Mouse (Mus musculus) olfactory bulb, adult 2 months (tissue): ENCODE measurements around the gene Phf10. TPM values are rescaled to one million over a fixed set of nuclear protein-coding genes. Genes with fewer than 3 reads are reported as not detected.
"Not testable (repeated sequence)": the region's sequence is repeated elsewhere in the genome, so short reads cannot be mapped to it uniquely, and the experiment has no call there.

ENCODE experiments used
- H3K27ac ChIP-seq: fragments of 200-500 bp; 2 replicates; pipeline ENCODE4 v1.5.1; 2012; ENCODE audit warnings: low read depth, low read length; ENCODE audit not compliant: insufficient read depth
- H3K4me1 ChIP-seq: fragments of 200-500 bp; 2 replicates; pipeline ENCODE4 v1.6.1; 2012; ENCODE audit warnings: low read length; ENCODE audit not compliant: control insufficient read depth, insufficient read depth
- H3K4me3 ChIP-seq: fragments of 200-500 bp; 2 replicates; pipeline ENCODE4 v1.5.1; 2012; ENCODE audit warnings: mild to moderate bottlenecking, low read depth, low read length, moderate library complexity; ENCODE audit not compliant: insufficient read depth
- CTCF ChIP-seq: fragments of 200-500 bp; IDR thresholded peaks from 2 replicates; pipeline ENCODE4 v1.5.1; 2012; ENCODE audit warnings: low read depth, mild to moderate bottlenecking, low read length, moderate library complexity; ENCODE audit not compliant: insufficient read depth
- POLR2A ChIP-seq: fragments of 200-500 bp; IDR thresholded peaks from 2 replicates; pipeline ENCODE4 v1.6.1; 2012; ENCODE audit warnings: mild to moderate bottlenecking, low read depth, low read length, moderate library complexity; ENCODE audit not compliant: insufficient read depth
- WGBS: fragments of 180-500 bp; shearing (Covaris S2); methylation state at CpG from one replicate; pipeline ENCODE4 v1.1.7; 2018; 5-methylcytosine and 5-hydroxymethylcytosine counted together
- polyA plus RNA-seq: library from polyadenylated mRNA; stranded (reverse); fragments of >200 nt; gene quantifications from 2 replicates; pipeline ENCODE4 v1.2.4, GENCODE M21; 2012; ENCODE audit warnings: low replicate concordance; ENCODE audit not compliant: missing spikeins, insufficient read depth, insufficient read length

The Phf10 gene
- polyA plus RNA-seq, 1 experiment: not detected

DNA sequence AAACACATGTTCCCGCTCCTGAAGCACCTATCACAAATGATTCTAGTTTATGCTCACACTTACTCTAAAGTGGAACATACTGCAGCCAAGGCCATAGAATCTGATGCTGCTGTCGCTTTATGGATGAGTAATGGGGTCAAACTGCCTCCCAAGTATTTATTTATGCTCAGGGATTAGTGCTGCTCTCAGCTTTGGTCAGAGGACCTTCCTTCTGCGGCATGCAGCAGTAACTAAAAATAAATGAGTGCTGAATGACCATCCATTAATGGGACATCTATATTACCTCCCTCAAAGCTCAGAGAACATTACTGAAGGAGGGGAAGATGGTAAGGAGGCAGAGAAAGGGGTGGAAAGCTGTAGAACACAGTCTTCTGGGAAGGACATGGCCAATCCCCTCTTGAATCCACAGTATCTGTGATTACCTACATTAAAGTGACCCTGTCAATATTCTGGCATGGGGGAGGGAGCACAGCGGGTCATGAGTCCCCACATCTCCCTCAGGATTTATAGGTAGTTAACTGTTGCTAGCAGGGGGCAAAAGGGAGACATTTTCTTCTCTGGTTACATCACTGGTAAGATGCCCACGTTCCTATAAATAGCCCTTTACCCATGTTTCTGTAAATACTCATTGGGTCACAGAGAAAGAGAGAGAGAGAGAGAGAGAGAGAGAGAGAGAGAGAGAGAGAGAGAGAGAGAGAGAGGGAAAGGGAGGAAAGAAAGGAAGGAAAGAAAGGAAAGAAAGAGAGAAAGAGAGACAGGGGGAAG lies 25.1 kb downstream of the Phf10 start:
- WGBS: 72% methylated on average over 5 of the region's 5 CpGs
- H3K4me3 ChIP-seq: no peak overlapping the region
- H3K4me1 ChIP-seq: no peaks in the 10 kb centered on the region
- TF ChIP-seq CTCF: no peak
- TF ChIP-seq POLR2A: no peak
- H3K27ac ChIP-seq: no peak overlapping the region

DNA sequence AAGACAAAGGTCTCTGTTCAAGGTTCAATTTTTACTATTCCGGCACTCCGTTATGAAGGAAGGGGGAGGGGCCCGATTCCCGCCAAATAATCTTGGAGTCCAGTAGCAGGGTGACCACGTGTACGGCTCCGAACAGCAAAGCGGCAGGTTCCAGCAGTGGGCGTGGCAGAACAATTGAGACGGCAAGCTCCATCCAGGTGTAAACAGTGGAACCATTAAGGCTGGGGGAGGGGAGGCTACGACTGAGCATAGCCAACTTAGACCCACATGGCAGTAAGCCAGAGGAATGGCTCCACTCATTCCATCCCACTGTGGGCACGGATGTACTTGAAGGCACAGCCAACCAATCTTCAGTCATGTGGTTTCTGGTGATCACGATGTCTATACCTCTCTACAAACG lies 25.8 kb downstream of the Phf10 start:
- 77% methylated on average over 14 of the region's 14 CpGs for WGBS
- not testable (repeated sequence) for H3K27ac ChIP-seq, H3K4me3 ChIP-seq, H3K4me1 ChIP-seq

DNA sequence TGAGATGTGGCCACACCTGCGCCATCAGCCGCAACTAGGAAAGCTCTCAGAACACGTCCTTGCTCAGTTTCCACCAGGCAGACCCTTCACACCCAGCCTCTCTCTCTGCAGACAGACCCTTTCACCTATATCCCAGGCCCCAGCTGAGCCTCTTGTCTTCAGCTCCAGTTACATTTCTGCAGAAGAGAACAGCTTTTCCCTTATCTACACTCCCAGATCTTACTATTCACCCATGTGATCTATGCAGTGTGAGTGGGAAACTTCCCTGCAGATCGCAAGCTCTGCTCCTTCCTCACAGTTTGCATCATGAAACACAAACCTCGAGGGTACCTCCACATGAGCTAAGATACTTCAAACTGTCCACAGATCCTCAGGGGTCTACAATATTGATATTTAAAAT lies 29.6 kb downstream of the Phf10 start:
- Histone ChIP-seq H3K4me1 (no peaks in the 10 kb centered on the region), H3K4me3 (no peak overlapping the region), H3K27ac (no peak overlapping the region)
- TF ChIP-seq CTCF (no peak), POLR2A (no peak)
- WGBS: 83% methylated on average over 5 of the region's 5 CpGs

DNA sequence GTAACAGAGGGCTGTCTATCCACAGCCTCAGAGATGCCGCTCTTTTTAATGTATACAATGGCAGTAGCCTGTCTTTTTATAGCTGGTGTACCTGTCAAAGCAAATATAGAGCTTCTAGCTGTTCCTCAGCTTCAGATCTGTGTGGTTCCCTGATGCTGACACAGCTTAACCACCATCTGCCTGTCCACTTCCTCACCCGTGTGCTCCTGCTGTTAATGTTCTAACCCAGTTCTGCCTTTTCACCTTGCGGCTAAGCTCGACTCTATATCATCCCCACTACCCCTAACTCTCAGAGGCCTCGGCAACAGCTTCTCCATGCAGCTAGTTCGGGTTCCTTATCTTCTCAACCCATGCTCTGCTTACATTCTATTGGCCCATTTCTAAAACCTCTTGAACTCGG lies 30.4 kb downstream of the Phf10 start:
- Histone ChIP-seq H3K4me3 (no peak overlapping the region), H3K27ac (no peak overlapping the region), H3K4me1 (no peaks in the 10 kb centered on the region)
- WGBS: 88% methylated on average over 7 of the region's 7 CpGs
- TF ChIP-seq POLR2A: no peak
- TF ChIP-seq CTCF: no peak

DNA sequence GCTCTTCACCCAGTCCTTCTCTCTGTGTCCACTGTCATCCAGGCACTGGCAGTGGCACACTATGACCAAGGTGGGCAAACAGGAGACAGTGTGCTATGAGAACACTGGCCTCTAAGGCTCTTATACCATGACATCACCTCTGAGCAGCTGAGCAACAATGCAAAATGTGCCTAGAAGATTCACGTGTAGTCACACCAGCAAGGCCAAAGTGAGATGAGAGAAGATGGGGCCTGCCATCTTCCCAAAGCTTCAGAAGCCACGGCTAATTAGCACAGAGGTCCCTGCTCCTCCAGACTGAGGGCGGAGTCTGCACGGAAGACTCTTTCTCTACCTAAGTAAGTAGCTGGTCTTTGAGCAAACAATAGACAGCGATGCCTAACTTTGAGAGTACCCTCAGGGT lies 32.4 kb downstream of the Phf10 start:
- 70% methylated on average over 5 of the region's 5 CpGs for WGBS
- Histone ChIP-seq H3K4me3 (no peak overlapping the region), H3K4me1 (no peaks in the 10 kb centered on the region), H3K27ac (no peak overlapping the region)
- TF ChIP-seq POLR2A (no peak), CTCF (no peak)

DNA sequence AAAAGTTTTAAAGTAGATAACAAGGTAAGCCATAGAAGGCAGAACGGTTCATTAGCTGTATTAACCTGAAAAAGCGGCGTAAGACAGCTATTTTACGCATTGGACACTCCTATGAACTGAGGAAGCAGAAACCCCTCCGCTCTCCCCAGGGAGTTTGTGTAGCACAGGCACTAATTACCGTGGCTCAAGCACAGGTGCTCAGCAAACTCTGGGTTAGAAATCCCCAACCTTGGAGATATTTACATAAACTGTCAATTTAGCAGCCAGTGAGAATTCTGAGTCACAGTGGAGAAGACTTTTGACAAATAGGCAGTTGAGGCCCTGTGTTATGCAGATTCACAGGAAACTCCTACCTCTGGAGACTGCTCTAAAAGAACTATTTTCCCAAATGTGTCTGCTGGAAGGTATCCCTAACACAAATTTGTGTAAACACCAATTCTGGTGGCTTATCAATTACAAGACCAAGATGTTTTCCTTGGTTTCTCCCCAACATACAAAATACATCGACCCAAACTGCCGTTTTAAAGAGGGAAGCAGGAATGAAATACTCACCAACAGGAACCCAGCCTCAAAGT lies 33.3 kb downstream of the Phf10 start:
- no peak overlapping the region for H3K4me3 ChIP-seq
- no peak overlapping the region for H3K27ac ChIP-seq
- TF ChIP-seq CTCF: no peak
- TF ChIP-seq POLR2A: no peak
- WGBS: 79% methylated on average over 8 of the region's 8 CpGs
- no peaks in the 10 kb centered on the region for H3K4me1 ChIP-seq

DNA sequence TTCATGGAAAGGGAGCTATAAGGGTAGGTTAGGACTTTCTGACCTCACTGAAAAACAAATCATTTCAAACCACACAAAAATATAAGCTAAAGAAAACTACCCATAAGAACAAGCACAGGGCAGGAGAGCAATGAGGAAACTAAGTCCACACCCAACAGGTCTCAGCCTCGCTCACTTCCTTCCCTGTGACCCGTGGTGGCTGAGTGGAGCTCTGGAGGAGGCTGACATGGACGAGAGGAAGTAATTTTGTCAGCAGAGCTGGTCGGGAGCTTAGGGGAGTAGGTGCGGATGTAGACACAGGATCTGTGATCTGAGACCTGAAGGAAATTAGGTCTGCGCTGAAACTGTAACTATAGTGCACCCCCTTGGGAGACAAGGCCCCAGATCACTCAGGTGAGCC lies 39.5 kb downstream of the Phf10 start:
- no peaks in the 10 kb centered on the region for H3K4me1 ChIP-seq
- WGBS: 73% methylated on average over 6 of the region's 6 CpGs
- TF ChIP-seq POLR2A (no peak), CTCF (no peak)
- no peak overlapping the region for H3K27ac ChIP-seq
- no peak overlapping the region for H3K4me3 ChIP-seq

DNA sequence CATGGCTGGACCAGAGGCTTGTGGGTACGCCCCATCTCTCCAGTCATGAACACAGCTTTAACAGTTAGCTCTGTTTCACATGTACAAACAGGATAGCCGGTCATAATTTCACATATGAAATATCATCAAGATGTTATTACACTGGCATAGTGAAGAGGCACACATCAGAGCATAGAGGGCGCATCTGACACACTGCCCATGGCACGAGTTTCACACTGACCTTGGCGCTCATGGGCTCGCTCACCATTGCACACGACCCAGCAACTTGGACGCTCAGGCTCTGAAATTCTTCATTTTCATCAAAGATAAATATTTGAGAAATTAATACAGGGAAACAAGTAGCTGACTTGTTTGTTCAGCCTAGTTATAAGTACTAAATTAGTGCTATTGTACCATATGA lies 43.2 kb downstream of the Phf10 start:
- no peaks in the 10 kb centered on the region for H3K4me1 ChIP-seq
- no peak overlapping the region for H3K4me3 ChIP-seq
- H3K27ac ChIP-seq: no peak overlapping the region
- 88% methylated on average over 8 of the region's 8 CpGs for WGBS
- TF ChIP-seq CTCF (no peak), POLR2A (no peak)

DNA sequence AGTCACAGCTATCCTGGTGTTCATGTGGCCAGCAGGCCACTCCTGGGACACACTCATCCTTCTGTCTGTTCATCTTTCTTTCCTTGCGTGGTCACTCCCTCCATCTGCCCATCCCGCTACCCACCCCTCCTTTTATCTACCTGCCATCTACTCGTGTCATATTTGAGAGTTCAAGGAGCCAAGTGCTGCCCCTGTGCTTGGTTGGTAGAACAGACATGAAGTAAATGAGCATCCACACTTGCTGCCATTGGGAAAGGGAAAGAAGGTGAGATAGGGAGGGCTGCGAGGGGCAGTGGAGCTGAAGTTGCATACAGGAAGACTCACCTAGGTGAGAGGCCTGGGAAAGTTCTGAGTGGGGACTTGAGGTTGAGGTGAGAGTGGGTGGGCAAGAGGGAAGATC lies 46.7 kb downstream of the Phf10 start:
- Histone ChIP-seq H3K27ac (no peak overlapping the region), H3K4me3 (no peak overlapping the region), H3K4me1 (no peaks in the 10 kb centered on the region)
- no peak for TF ChIP-seq POLR2A
- TF ChIP-seq CTCF: no peak
- WGBS: 93% methylated on average over 4 of the region's 4 CpGs
